Mouse (Mus musculus): ENCODE results near the gene Gpr179. TPM values are rescaled to one million over a fixed set of nuclear protein-coding genes. Genes with fewer than 3 reads are reported as not detected.

Gene Gpr179
- total RNA-seq, 2 experiments from 2014 or later, result not detected

- peak; percentile 88 for ATAC-seq (replicated peaks; ENCODE audit: low FRiP score, poor library complexity, severe bottlenecking)
Observed at GRCm38 (mm10) chr11:97361948-97362648, 10.2 kb upstream of the Gpr179 start, which contains the start of gene Socs7. Gene Socs7, plus strand, starts transcription at chr11:97362551.

GRCm38 (mm10) chr11:97357663-97358062, 5.8 kb upstream of the Gpr179 start:
- peak; percentile 47; the same call in 1 of the 2 replicates for ATAC-seq (replicated peaks; ENCODE audit: low FRiP score, poor library complexity, severe bottlenecking)

GRCm38 (mm10) chr11:97355247-97355646, 3.4 kb upstream of the Gpr179 start:
- no peak for ATAC-seq (replicated peaks; ENCODE audit: low FRiP score, poor library complexity, severe bottlenecking)

- no peak for ATAC-seq (replicated peaks; ENCODE audit: low FRiP score, poor library complexity, severe bottlenecking)
Observed at GRCm38 (mm10) chr11:97354646-97355045, 2.8 kb upstream of the Gpr179 start.

- no peak for ATAC-seq (replicated peaks; ENCODE audit: low FRiP score, poor library complexity, severe bottlenecking)
Observed at GRCm38 (mm10) chr11:97352935-97353597, 1.2 kb upstream of the Gpr179 start.

- no peak for ATAC-seq (replicated peaks; ENCODE audit: low FRiP score, poor library complexity, severe bottlenecking)
Observed at GRCm38 (mm10) chr11:97350035-97350434, 1.8 kb downstream of the Gpr179 start.

- no peak for ATAC-seq (replicated peaks; ENCODE audit: low FRiP score, poor library complexity, severe bottlenecking)
Observed at GRCm38 (mm10) chr11:97347291-97347690, 4.6 kb downstream of the Gpr179 start.

- ATAC-seq (replicated peaks; ENCODE audit: low FRiP score, poor library complexity, severe bottlenecking), result no peak
Observed at GRCm38 (mm10) chr11:97346383-97346782, 5.5 kb downstream of the Gpr179 start.

GRCm38 (mm10) chr11:97345446-97345845, 6.4 kb downstream of the Gpr179 start:
- ATAC-seq (replicated peaks; ENCODE audit: low FRiP score, poor library complexity, severe bottlenecking), result no peak

- no peak for ATAC-seq (replicated peaks; ENCODE audit: low FRiP score, poor library complexity, severe bottlenecking)
Observed at GRCm38 (mm10) chr11:97343619-97344018, 8.3 kb downstream of the Gpr179 start.

- no peak for ATAC-seq (replicated peaks; ENCODE audit: low FRiP score, poor library complexity, severe bottlenecking)
Observed at GRCm38 (mm10) chr11:97343175-97343574, 8.7 kb downstream of the Gpr179 start.

- ATAC-seq (replicated peaks; ENCODE audit: low FRiP score, poor library complexity, severe bottlenecking), result no peak
Observed at GRCm38 (mm10) chr11:97338977-97339315, 12.9 kb downstream of the Gpr179 start.

GRCm38 (mm10) chr11:97338302-97338976, 13.4 kb downstream of the Gpr179 start:
- no peak for ATAC-seq (replicated peaks; ENCODE audit: low FRiP score, poor library complexity, severe bottlenecking)

- no peak for ATAC-seq (replicated peaks; ENCODE audit: low FRiP score, poor library complexity, severe bottlenecking)
Observed at GRCm38 (mm10) chr11:97337363-97337762, 14.5 kb downstream of the Gpr179 start.

GRCm38 (mm10) chr11:97336751-97337345, 15.0 kb downstream of the Gpr179 start:
- no peak for ATAC-seq (replicated peaks; ENCODE audit: low FRiP score, poor library complexity, severe bottlenecking)

- ATAC-seq (replicated peaks; ENCODE audit: low FRiP score, poor library complexity, severe bottlenecking), result no peak
Observed at GRCm38 (mm10) chr11:97336238-97336637, 15.6 kb downstream of the Gpr179 start.

GRCm38 (mm10) chr11:97334400-97334799, 17.5 kb downstream of the Gpr179 start:
- no peak for ATAC-seq (replicated peaks; ENCODE audit: low FRiP score, poor library complexity, severe bottlenecking)

- no peak for ATAC-seq (replicated peaks; ENCODE audit: low FRiP score, poor library complexity, severe bottlenecking)
Observed at GRCm38 (mm10) chr11:97333896-97334295, 18.0 kb downstream of the Gpr179 start.

- no peak for ATAC-seq (replicated peaks; ENCODE audit: low FRiP score, poor library complexity, severe bottlenecking)
Observed at GRCm38 (mm10) chr11:97333044-97333443, 18.8 kb downstream of the Gpr179 start.
